Mouse (Mus musculus) kidney, postnatal 14 days (tissue): Measurements from ENCODE around the gene Pbx3.

Source experiments
- DNase-seq: peaks from one replicate; pipeline ENCODE4 v3.0.0; 2022; ENCODE audit warnings: mixed read lengths

Gene Pbx3

GRCm38 (mm10) chr2:34135316-34135715, 237.6 kb downstream of the Pbx3 start:
- no peak for DNase-seq

- DNase-seq = no peak
Measured at GRCm38 (mm10) chr2:34132751-34133150, 240.2 kb downstream of the Pbx3 start.

DNA sequence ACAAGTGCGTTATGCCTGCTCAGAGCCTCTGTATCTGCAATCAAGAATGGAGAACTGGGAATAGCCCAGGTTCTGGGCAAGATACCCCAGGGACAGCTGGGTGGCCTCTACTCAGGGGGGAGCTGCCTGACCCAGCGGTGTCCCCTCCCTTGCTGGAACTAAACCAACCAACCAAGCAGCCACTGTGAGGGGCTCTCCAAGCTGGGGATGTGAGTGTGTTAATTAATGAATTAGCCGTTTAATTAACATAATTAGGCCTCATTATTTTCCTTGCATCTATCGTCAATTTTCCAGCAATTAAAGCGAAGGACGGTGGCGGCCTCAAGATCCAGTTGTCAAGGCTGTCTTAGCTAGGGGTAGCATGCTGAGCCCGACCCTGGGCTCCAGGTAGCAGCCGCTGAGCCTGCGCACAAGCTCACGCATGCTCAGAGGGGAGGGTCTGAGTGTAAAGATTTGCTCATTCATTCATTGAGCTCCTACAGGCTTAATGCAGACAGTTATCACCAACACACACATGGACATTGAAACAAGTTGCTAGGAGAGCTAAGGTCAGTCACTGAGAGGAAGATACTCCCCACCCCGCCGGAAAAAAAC, 243.2 kb downstream of the Pbx3 start:
- no peak for DNase-seq

DNA sequence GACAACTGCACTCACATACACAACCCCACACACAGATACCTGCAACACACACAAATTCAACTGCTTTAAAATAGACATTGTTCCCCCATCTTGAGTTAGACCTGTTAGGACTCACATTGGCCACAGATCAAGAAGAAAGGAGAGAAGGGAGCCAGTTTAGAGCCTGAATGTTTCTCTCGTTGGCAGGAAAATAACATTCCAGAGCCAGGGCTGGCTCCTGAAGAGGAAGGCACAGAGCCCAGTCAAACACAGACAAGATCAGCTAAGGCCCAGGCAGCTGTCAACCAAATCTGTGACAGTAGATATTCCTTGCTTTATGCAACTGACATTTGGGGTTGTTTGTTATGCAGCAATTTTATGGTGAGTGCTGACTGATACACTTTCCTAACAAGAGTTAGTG, 245.1 kb downstream of the Pbx3 start:
- DNase-seq = no peak

- peak; percentile 36 for DNase-seq
Measured at GRCm38 (mm10) chr2:34123896-34124295, 249.0 kb downstream of the Pbx3 start.
